Mouse (Mus musculus): Measurements from ENCODE around the gene Ttll11.

GRCm38 (mm10) chr2:35720550-35720949 is 259.2 kb downstream of the Ttll11 start:
- TF ChIP-seq GATA1 (IDR thresholded peaks at IDR 0.05; ENCODE audit: low read length) (no peak), TAL1 (IDR thresholded peaks at IDR 0.05; ENCODE audit: low read length) (no peak)
